Mouse (Mus musculus) ES-E14 (cell line): ENCODE data around the gene Nat9.

Experiments
- CHD2 ChIP-seq: IDR thresholded peaks from 2 replicates; pipeline ENCODE4 v1.6.1; 2014; ENCODE audit warnings: mild to moderate bottlenecking, low read depth, low read length, inconsistent platforms
- HCFC1 ChIP-seq: IDR thresholded peaks from 2 replicates; pipeline ENCODE4 v1.6.1; 2012; ENCODE audit warnings: low read length, inconsistent platforms, borderline replicate concordance; ENCODE audit not compliant: insufficient read depth
- MAFK ChIP-seq: IDR thresholded peaks from 2 replicates; pipeline ENCODE4 v1.6.1; 2014; ENCODE audit warnings: mild to moderate bottlenecking, low read depth, low read length, inconsistent platforms; ENCODE audit not compliant: insufficient read depth

GRCm38 (mm10) chr11:115219263-115219662 lies 31.6 kb upstream of the Nat9 start:
- no peak for TF ChIP-seq HCFC1
- no peak for TF ChIP-seq MAFK
- no peak for TF ChIP-seq CHD2
